Mouse (Mus musculus) liver, embryonic 14.5 days (tissue): Measurements from ENCODE around the gene Galnt15. TPM values are rescaled to one million over a fixed set of nuclear protein-coding genes. Genes with fewer than 3 reads are reported as not detected.

Source experiments
- ATAC-seq: fragments of 200-750 bp; cut with Nextera tagmentation; 2 replicates; pipeline ENCODE4 v1.8.0; 2017; ENCODE audit warnings: moderate number of reproducible peaks, mild to moderate bottlenecking, moderate library complexity; ENCODE audit not compliant: insufficient read depth
- DNase-seq, 3 experiments: peaks; one replicate each; pipeline ENCODE4 v3.0.0-alpha.2; 2012 to 2013; ENCODE audit warnings: low read depth in 3 of 3, low spot score in 3 of 3
- H3K27ac ChIP-seq: fragments of 300-500 bp; sonication (generic); 2 replicates; pipeline ENCODE4 v1.5.1; 2014; ENCODE audit warnings: moderate library complexity, mild to moderate bottlenecking, control low read depth, inconsistent platforms
- H3K27me3 ChIP-seq: fragments of 300-500 bp; sonication (generic); 2 replicates; pipeline ENCODE4 v1.6.1; 2014; ENCODE audit warnings: mild to moderate bottlenecking, low read length, moderate library complexity; ENCODE audit not compliant: control insufficient read depth, insufficient read depth
- H3K36me3 ChIP-seq: fragments of 300-500 bp; sonication (generic); replicated peaks from 2 replicates; pipeline ENCODE4 v1.6.1; 2014; ENCODE audit warnings: low read depth; ENCODE audit not compliant: control insufficient read depth, insufficient read depth
- H3K4me1 ChIP-seq, 2 experiments: fragments of 200-500 bp in 1 of 2; fragments of 300-500 bp in 1 of 2; sonication (generic) in 1 of 2; replicated peaks; 2 replicates each; pipeline ENCODE4 v1.6.1; 2012 to 2014; ENCODE audit warnings: antibody characterized with exemption in 1 of 2, inconsistent platforms in 1 of 2, low read length in 1 of 2; ENCODE audit not compliant: control insufficient read depth in 2 of 2, insufficient read depth in 2 of 2
- H3K4me2 ChIP-seq: fragments of 300-500 bp; sonication (generic); 2 replicates; pipeline ENCODE4 v1.6.1; 2014; ENCODE audit warnings: low read depth, mild to moderate bottlenecking, control low read depth, moderate library complexity
- H3K4me3 ChIP-seq, 2 experiments: fragments of 200-500 bp in 1 of 2; fragments of 300-500 bp in 1 of 2; sonication (generic) in 1 of 2; 2 replicates each; pipeline ENCODE4 v1.5.1; 2012 to 2014; ENCODE audit warnings: low read depth in 2 of 2, low read length in 2 of 2, mild to moderate bottlenecking in 2 of 2, control low read depth in 1 of 2, inconsistent platforms in 1 of 2, moderate library complexity in 1 of 2; ENCODE audit not compliant: insufficient read depth in 1 of 2
- H3K9ac ChIP-seq: fragments of 300-500 bp; sonication (generic); replicated peaks from 2 replicates; pipeline ENCODE4 v1.6.1; 2014; ENCODE audit warnings: mild to moderate bottlenecking, control low read depth, moderate library complexity
- H3K9me3 ChIP-seq: fragments of 300-500 bp; sonication (generic); 2 replicates; pipeline ENCODE4 v1.6.1; 2016; ENCODE audit warnings: low read length, mixed read lengths; ENCODE audit not compliant: control insufficient read depth
- CTCF ChIP-seq: IDR thresholded peaks from 2 replicates; pipeline ENCODE4 v1.5.1; 2016; ENCODE audit warnings: antibody characterized with exemption, low read depth, control low read depth
- EP300 ChIP-seq: IDR thresholded peaks from 2 replicates; pipeline ENCODE4 v1.6.1; 2016; ENCODE audit warnings: antibody characterized with exemption, low read depth
- WGBS: fragments of 180-500 bp; shearing (Covaris S2); extraction: QIAGEN DNeasy Blood & Tissue Kit; methylation state at CpG from one replicate; pipeline ENCODE4 v1.1.7; 2014; ENCODE audit not compliant: insufficient replicate concordance; 5-methylcytosine and 5-hydroxymethylcytosine counted together
- polyA plus RNA-seq, 2 experiments: library from polyadenylated mRNA; depleted of rRNA in 1 of 2; stranded (reverse) in 1 of 2; unstranded in 1 of 2; fragments of >200 nt; fragmentation: Nextera tagmentation in 1 of 2; extraction: Ambion mirVana in 1 of 2; gene quantifications; 2 replicates each; pipeline versions ENCODE4 v1.2.1 to v1.2.3; 2012 to 2014

Galnt15 gene
- polyA plus RNA-seq, 2 experiments = not detected

GRCm38 (mm10) chr14:32057664-32058063 lies 28.9 kb downstream of the Galnt15 start:
- Histone ChIP-seq H3K27me3 (no peaks in the 10 kb centered on the region), H3K4me2 (no peak overlapping the region), H3K9ac (no peak overlapping the region), H3K4me3 (no peak overlapping the region), H3K27ac (no peak overlapping the region), H3K4me1 (peaks cover 0 to 9% of the 10 kb centered on the region in 2 experiments; a peak in 2 of 4 replicates), H3K36me3 (no peaks in the 10 kb centered on the region), H3K9me3 (no peaks in the 10 kb centered on the region)
- no peak for ATAC-seq
- no peak for DNase-seq
- TF ChIP-seq CTCF (no peak), EP300 (no peak)
- WGBS = 51% methylated on average over 4 of the region's 4 CpGs

GRCm38 (mm10) chr14:32061398-32061797 lies 32.6 kb downstream of the Galnt15 start:
- WGBS = 74% methylated on average over 4 of the region's 4 CpGs

GRCm38 (mm10) chr14:32072807-32073206 lies 44.0 kb downstream of the Galnt15 start:
- ATAC-seq (no peak), DNase-seq (no peak)
- Histone ChIP-seq H3K4me3 (no peak overlapping the region), H3K4me2 (no peak overlapping the region), H3K27ac (no peak overlapping the region), H3K36me3 (no peaks in the 10 kb centered on the region), H3K9me3 (no peaks in the 10 kb centered on the region), H3K4me1 (no peaks in the 10 kb centered on the region; a peak in 1 of 4 replicates), H3K27me3 (no peaks in the 10 kb centered on the region), H3K9ac (no peak overlapping the region)
- no peak for TF ChIP-seq EP300
- TF ChIP-seq CTCF = no peak

More at GRCm38 (mm10) chr14:32061398-32061797, 32.6 kb downstream of the Galnt15 start:
- H3K9me3 ChIP-seq = no peaks in the 10 kb centered on the region
- H3K4me3 ChIP-seq = no peak overlapping the region
- peaks cover 0 to 3% of the 10 kb centered on the region in 2 experiments; a peak in 1 of 4 replicates for H3K4me1 ChIP-seq
- H3K9ac ChIP-seq = no peak overlapping the region
- DNase-seq (no peak), ATAC-seq (no peak)
- H3K36me3 ChIP-seq = no peaks in the 10 kb centered on the region
- H3K27me3 ChIP-seq = no peaks in the 10 kb centered on the region
- H3K27ac ChIP-seq = no peak overlapping the region
- H3K4me2 ChIP-seq = no peak overlapping the region
- TF ChIP-seq CTCF = no peak

- ATAC-seq = no peak
- no peak for DNase-seq
- Histone ChIP-seq H3K9ac (no peak overlapping the region), H3K4me2 (no peak overlapping the region), H3K9me3 (no peaks in the 10 kb centered on the region), H3K27ac (no peak overlapping the region), H3K4me3 (no peak overlapping the region), H3K36me3 (no peaks in the 10 kb centered on the region), H3K4me1 (no peaks in the 10 kb centered on the region; a peak in 1 of 4 replicates), H3K27me3 (no peaks in the 10 kb centered on the region)
- 16% methylated on average over 8 of the region's 8 CpGs for WGBS
- TF ChIP-seq EP300 = no peak
- TF ChIP-seq CTCF = no peak
Observed at GRCm38 (mm10) chr14:32073211-32073685, 44.5 kb downstream of the Galnt15 start.

GRCm38 (mm10) chr14:32073901-32074300 lies 45.1 kb downstream of the Galnt15 start:
- Histone ChIP-seq H3K9ac (no peak overlapping the region), H3K9me3 (no peaks in the 10 kb centered on the region), H3K27me3 (no peaks in the 10 kb centered on the region), H3K27ac (no peak overlapping the region), H3K36me3 (no peaks in the 10 kb centered on the region), H3K4me1 (no peaks in the 10 kb centered on the region; a peak in 1 of 4 replicates), H3K4me3 (no peak overlapping the region), H3K4me2 (no peak overlapping the region)
- DNase-seq = no peak
- WGBS = 58% methylated on average over 7 of the region's 7 CpGs
- ATAC-seq = no peak
- TF ChIP-seq CTCF (no peak), EP300 (no peak)
